Mouse (Mus musculus): ENCODE results near the gene Wipf3.

The Wipf3 gene

GRCm38 (mm10) chr6:54530182-54530581 is 100.8 kb downstream of the Wipf3 start:
- no peak for DNase-seq (ENCODE audit: low read depth, low spot score)

- DNase-seq (ENCODE audit: low read depth, low spot score), result peak; percentile 93
Observed at GRCm38 (mm10) chr6:54531048-54531481, 101.7 kb downstream of the Wipf3 start.

DNA sequence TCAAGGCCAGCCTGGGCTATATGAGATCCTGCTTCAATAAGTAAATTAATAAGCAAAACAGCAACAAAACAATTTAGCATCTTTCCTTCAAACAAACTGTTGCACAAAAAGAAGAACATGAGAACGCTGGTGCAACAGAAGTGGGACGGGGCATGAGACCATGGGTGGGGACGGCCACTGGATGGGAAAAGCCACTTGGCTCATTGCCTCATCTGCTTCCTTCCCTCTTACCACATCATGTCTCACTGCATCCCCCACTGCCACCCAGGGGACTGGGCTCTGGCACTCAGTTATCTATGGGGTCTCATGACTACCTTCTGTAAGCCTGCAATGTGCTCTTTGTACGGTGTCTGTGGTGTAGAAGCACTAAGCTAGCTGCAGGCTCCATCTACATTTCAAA is 106.1 kb downstream of the Wipf3 start:
- no peak for DNase-seq (ENCODE audit: low read depth, low spot score)

- no peak for DNase-seq (ENCODE audit: low read depth, low spot score)
Observed at GRCm38 (mm10) chr6:54537053-54537452, 107.7 kb downstream of the Wipf3 start.

GRCm38 (mm10) chr6:54538773-54539173 is 109.4 kb downstream of the Wipf3 start:
- DNase-seq (ENCODE audit: low read depth, low spot score), result peak; percentile 92

- DNase-seq (ENCODE audit: low read depth, low spot score), result no peak
Observed at GRCm38 (mm10) chr6:54539396-54539795, 110.0 kb downstream of the Wipf3 start.

- peak; percentile 83 for DNase-seq (ENCODE audit: low read depth, low spot score)
Observed at GRCm38 (mm10) chr6:54540252-54540887, 111.0 kb downstream of the Wipf3 start.

- DNase-seq (ENCODE audit: low read depth, low spot score), result peak; percentile 82
Observed at GRCm38 (mm10) chr6:54542836-54543235, 113.4 kb downstream of the Wipf3 start.

DNA sequence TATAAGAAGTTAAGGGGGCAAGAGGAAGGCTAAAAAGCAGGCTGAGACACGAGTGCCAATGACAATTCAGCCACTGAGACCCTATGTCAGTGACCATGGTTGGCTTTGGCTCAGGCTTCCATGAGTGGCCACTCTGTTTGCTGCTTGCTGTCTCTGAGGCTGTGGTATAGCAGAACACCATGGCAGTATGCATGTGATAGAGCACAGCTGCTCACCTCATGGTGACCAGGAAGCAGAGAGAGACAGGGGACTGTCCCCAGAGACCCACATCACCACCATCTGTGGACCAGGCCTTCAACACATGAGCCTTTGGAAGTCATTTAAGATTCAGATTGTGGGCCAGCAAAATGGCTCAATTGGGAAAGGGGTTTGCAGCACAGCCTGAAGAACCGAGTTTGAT is 114.2 kb downstream of the Wipf3 start:
- no peak for DNase-seq (ENCODE audit: low read depth, low spot score)

DNA sequence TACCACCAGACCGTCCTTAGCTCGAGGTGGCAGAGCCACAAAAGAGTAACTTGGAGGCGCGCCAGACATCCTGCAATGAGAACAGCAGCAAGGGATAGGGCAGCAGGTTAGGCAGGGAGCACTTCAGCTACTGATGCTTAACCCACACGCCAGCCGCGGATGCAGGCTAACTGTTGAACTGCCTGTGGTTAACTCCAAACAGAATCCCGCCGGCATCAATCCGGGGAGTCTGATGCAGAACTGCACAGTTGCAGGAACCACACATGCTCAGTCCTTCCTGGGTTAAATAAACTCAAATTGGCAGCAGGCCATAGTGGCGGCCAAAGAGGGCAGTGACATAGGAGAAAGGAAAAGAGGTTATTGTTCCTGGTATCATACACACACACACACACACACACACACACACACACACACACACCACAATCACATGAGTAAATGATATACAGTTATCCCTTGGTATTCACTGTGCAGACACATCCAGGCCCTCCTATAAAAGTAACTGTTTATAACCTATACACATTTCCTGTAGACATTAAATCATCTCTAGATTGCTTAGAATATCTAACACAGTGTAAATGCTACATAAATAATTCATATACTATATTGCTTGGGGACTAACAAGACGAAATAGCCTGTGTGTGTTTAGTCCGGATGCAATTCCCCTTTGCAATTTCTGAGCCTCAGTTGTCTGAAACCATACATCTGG is 119.1 kb downstream of the Wipf3 start:
- DNase-seq (ENCODE audit: low read depth, low spot score), result peak; percentile 73

- DNase-seq (ENCODE audit: low read depth, low spot score), result no peak
Observed at GRCm38 (mm10) chr6:54549311-54549710, 119.9 kb downstream of the Wipf3 start.

GRCm38 (mm10) chr6:54550801-54551323 is 121.5 kb downstream of the Wipf3 start:
- DNase-seq (ENCODE audit: low read depth, low spot score), result no peak

- DNase-seq (ENCODE audit: low read depth, low spot score), result no peak
Observed at GRCm38 (mm10) chr6:54552721-54553413, 123.5 kb downstream of the Wipf3 start.

Data from brain, adult 2 months (tissue).